Mouse (Mus musculus): ENCODE results near the gene Ppp1r12b.

DNA sequence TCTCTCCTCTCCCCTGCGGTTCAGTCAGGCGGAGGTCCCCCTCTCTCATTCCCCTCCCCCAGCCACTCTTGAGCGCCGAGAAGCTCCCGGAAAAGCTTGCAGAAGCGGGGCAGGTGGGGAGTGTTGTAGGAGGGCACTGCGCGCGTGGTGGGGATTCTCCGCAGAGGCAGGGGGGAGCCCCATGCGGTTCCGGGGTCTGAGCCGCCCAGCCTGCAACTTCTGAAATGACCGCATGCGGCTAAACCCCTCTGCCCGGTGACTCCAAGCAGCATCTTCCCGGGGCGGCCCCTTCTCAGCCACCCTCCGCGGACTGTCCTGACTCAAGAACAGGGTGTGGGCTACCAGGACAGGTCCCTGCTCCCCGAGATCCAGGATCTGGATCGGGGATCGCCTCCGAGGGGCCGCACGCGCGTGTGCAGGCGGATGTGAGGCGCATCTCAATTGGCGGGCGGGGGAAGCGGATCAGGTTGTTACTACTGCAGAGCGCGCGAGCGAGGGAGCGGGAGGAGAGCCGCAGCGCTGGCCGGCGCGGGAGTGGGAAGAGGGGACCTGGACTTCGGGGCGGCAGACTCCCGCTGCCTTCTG lies 246.8 kb downstream of the Ppp1r12b start:
- no peak for TF ChIP-seq ZKSCAN1 (IDR thresholded peaks at IDR 0.05; ENCODE audit: low read depth, low read length)
- TF ChIP-seq CTCF (IDR thresholded peaks at IDR 0.05 in 2 of 3, conservative IDR thresholded peaks at IDR 0.05 in 1 of 3; ENCODE audit: control insufficient read depth in 1 of 3, insufficient read depth in 1 of 3, low read depth in 2 of 3, low read length in 3 of 3, poor library complexity in 1 of 3, severe bottlenecking in 1 of 3) = no peak
- no peak for TF ChIP-seq USF2 (IDR thresholded peaks at IDR 0.05; ENCODE audit: borderline replicate concordance in 1 of 2, insufficient read depth in 1 of 2, low read depth in 1 of 2, low read length in 2 of 2)
- TF ChIP-seq ZNF384 (IDR thresholded peaks at IDR 0.05; ENCODE audit: low read depth, low read length) = no peak
- no peak for TF ChIP-seq CHD2 (IDR thresholded peaks at IDR 0.05; ENCODE audit: low read length)
- TF ChIP-seq UBTF (IDR thresholded peaks at IDR 0.05; ENCODE audit: borderline replicate concordance, insufficient read depth, low read depth, low read length) = no peak
- TF ChIP-seq EP300 (IDR thresholded peaks at IDR 0.05; ENCODE audit: low read depth in 1 of 2, low read length in 2 of 2) = no peak
- no peak for TF ChIP-seq ZMIZ1 (IDR thresholded peaks at IDR 0.05; ENCODE audit: low read depth, low read length)
- no peak for TF ChIP-seq TCF12 (IDR thresholded peaks at IDR 0.05; ENCODE audit: low read depth, low read length)
- no peak for TF ChIP-seq GATA1 (IDR thresholded peaks at IDR 0.05; ENCODE audit: low read depth, low read length)
- TF ChIP-seq MYC (IDR thresholded peaks at IDR 0.05; ENCODE audit: low read depth, low read length) = no peak
- no peak for TF ChIP-seq NELFE (IDR thresholded peaks at IDR 0.05; ENCODE audit: low read depth, low read length)
- TF ChIP-seq POLR2A (IDR thresholded peaks at IDR 0.05; ENCODE audit: control insufficient read depth in 1 of 2, insufficient read depth in 1 of 2, low read depth in 1 of 2, low read length in 2 of 2, poor library complexity in 1 of 2) = no peak
- TF ChIP-seq SMC3 (IDR thresholded peaks at IDR 0.05; ENCODE audit: low read depth, low read length) = no peak

Data from MEL (cell line).